Mouse (Mus musculus) cerebellum, adult 2 months (tissue): ENCODE data around the gene Urb2.

Source experiments
- CTCF ChIP-seq: fragments of 200-500 bp; IDR thresholded peaks from 2 replicates; pipeline ENCODE4 v1.5.1; 2011; ENCODE audit warnings: low read depth, mild to moderate bottlenecking, control low read depth, low read length, moderate library complexity, borderline replicate concordance; ENCODE audit not compliant: insufficient read depth
- POLR2A ChIP-seq: fragments of 200-500 bp; IDR thresholded peaks from 2 replicates; pipeline ENCODE4 v1.6.1; 2011; ENCODE audit warnings: low read length, control low read depth, borderline replicate concordance; ENCODE audit not compliant: insufficient read depth

- TF ChIP-seq POLR2A = no peak
- TF ChIP-seq CTCF = no peak
Measured at GRCm38 (mm10) chr8:124039351-124039750, 18.0 kb downstream of the Urb2 start.
